Mouse (Mus musculus): ENCODE data around the gene Hspa1b.

DNA sequence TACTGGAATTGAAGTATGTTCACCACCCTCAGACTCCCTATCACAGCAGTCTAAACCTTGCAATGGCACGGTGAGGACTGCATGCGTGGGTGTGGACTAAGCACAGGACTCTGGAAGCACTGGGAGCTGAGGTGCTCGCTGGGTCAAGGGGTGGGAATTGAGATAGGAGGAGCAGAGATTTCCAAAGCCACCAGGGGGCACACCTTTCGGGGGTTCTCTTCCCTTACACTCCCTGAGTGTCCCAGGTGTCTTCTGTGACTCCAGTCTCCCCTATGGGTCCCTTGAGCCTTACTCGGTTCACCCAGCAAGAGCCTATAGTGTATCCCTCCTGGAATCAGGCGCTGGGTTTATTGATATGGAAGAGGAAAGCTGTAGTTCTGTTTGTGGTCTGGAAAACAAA lies 36.1 kb downstream of the Hspa1b start:
- TF ChIP-seq POLR2A (IDR thresholded peaks at IDR 0.05; ENCODE audit: insufficient read depth, low read depth, low read length) (no peak), CTCF (IDR thresholded peaks at IDR 0.05; ENCODE audit: insufficient read depth, low read depth, low read length) (no peak)

All from olfactory bulb, adult 2 months (tissue).